Mouse (Mus musculus) E14TG2a.4 (cell line): ENCODE data around the gene Adap2.

Experiments used
- CTCF ChIP-seq: conservative IDR thresholded peaks from 2 replicates; pipeline ENCODE4 v1.5.1; 2014; ENCODE audit warnings: low read length
- NANOG ChIP-seq: IDR thresholded peaks from 2 replicates; pipeline ENCODE4 v1.6.1; 2014; ENCODE audit warnings: borderline replicate concordance, low read length, mixed read lengths
- POU5F1 ChIP-seq: IDR thresholded peaks from 2 replicates; pipeline ENCODE4 v1.6.1; 2014; ENCODE audit warnings: low read length, borderline replicate concordance

DNA sequence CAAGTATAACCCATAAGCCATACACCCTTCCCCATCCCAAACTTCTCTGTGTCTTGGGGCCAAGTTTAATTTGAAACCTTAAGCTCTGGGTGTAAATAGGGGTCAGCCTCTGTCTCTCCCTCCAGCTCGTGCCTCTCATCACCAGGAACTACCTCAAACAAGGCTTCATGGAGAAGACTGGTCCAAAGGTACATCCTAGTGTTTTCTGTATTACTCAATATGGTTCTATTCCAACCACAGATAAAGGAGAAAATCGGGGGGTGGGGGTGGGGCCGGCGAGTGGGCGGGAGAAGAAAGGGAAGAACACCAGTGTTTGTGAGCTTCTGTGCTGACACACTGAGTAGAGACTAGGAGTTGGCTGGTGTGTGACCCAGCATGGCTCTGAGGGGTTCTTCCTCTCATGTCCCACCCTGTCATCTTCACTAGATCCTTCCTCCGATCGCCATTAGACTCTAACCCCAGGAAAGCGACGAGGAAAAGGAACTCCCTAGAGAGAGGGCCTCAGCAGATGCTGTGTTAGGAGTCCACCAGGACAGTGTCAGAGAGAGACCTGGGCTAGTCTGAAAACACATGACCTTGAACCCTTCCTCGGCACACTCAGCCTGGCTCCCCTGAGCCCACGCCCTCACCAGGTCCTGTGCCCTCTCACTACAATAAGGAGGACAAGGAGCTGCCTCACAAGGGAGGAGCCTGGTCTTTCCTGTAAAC is 20.2 kb downstream of the Adap2 start:
- TF ChIP-seq CTCF (no peak), POU5F1 (no peak), NANOG (no peak)
